Mouse (Mus musculus): Measurements from ENCODE around the gene Gdi2. TPM values are rescaled to one million over a fixed set of nuclear protein-coding genes. Genes with fewer than 3 reads are reported as not detected.
"Not testable (repeated sequence)": the region's sequence is repeated elsewhere in the genome, so short reads cannot be mapped to it uniquely, and the experiment has no call there.

The Gdi2 gene
- 315 and 361 TPM in 2 replicates for total RNA-seq (2021)
- long read RNA-seq, full-length matches to known transcripts = 405 of 428 reads
- long read RNA-seq, partial matches to known transcripts = 7 of 428 reads
- long read RNA-seq, other reads (novel, unspliced or antisense) = 16 of 428 reads

DNA sequence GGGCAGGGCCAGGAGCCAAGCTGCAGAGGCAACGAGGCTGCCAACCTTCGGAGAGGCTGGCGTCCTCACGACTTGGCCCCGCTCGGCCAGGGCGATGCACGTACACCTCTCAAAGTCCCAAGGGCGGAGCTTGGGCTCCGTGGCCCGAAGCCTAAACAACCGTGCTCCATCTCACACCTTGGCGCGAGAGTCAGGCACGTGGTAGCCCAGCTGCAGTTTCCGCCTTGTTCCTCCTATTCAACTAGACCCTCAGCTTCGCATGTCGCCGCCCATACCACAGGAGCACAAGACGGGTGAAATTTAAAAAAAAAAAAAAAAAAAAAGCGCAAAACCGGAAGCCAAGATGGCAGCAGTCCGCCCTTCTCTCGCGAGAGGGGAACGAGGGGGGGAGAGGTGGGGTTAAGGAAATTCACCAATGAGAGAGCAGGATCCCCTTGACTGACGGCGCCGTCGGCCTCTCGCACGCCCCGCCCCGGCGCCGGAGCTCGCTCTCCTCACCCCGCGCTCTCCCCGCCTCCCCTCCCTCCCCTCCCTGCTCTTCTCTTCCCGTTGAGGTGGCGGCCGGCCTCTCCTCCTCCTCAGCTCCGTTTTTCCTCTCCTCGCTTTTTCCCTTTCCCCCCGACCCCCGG is at the start of gene Gdi2:
TSS of gene Gdi2 (plus strand) at position 470 of the 629 bp plus-strand sequence.
- DNase-seq = peak; percentile 95

DNA sequence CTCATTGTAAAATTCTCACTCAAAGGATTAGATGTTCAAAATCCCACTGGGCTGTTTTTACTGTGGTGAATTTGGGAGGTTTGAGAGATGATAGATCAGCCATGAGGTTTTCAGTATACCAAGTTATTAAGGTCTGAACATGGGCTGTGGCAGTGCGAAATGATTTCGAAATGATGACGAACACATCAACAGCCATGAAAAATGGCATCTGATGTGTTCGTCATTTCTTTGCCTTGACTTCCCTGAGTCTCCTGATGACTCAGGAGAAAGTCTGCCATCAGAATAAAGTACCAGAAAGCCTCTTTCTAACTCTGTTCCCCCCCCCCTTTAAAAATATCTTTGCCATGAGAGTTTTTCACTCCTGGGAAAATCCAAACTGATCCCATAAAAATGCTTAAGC is 42.3 kb upstream of the Gdi2 start:
- DNase-seq = no peak

DNA sequence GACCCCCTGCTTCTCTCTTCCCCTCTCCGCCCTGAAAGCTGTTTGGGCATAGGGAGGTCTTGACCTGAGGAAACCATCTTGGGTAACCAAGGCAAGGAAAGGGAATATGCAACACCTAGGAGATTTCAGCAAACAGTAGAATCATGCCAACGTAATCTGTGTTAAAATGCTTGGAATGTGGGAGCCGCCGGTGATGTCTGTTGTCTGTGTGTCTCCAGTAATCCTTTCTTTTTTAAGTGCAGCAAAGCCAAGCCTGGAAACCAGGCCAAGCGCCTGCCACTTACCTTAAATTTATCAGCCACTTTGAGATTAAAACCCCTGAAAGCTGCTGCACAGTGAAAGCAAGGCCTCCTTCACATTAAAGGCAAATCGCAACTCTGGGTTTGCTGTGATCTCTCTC is 36.8 kb upstream of the Gdi2 start:
- DNase-seq = not testable (repeated sequence)

DNA sequence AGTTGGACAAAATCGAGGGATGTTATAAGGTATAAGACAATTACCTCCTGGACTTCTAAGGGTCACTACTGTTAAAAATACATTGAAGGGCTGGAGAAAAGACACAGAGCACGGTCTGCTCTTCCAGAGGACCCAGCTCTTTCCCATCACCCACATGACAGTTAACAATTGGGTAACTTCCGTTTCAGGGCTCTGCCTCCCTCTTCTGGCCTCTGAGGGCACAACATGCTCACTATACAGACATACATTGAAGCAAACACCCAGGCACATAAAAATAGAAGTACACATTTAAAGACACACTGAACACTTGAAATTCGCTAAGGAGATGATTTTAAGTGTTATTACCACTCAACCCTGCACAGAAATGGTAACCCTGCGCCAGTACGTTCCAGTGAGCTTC is 22.5 kb upstream of the Gdi2 start:
- not testable (repeated sequence) for DNase-seq

DNA sequence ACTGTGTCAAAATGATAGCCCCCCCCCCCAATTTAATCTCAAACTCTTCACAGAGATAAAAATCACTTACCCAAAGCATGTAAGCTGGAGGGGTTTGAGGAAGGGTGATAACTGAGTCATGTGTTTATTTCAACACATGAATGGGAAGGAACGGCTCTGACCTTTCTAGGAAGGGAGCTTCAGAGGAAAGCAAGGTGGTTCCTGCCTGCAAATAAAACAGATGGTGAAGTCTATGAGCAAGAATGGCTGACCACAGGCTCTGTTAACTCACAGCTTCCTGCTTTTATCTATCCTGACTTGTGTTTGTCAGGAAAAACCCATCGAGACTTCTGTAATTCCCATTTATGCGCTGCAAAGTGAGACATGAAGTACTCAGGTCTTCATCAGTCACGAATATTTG is 18.5 kb upstream of the Gdi2 start:
- DNase-seq = not testable (repeated sequence)

DNA sequence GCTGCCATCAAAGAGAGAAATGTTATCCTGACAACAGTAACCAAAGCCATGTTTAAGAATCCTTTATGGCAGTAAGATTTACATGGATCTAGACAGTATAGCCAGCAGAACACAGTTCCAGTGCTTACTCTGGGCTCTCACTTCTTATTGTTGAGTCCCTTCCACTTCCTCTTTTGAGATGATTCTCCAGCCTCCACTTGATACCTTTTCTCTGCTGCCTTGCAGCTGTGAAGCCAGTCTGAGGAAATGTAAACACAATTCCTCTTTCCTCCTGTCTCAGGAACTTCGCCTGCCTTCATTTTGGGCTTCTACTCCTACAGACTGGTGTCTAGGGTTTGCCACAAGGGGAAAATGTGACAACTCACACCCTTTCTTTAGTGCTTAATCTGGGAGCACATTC is 17.9 kb upstream of the Gdi2 start:
- not testable (repeated sequence) for DNase-seq

DNA sequence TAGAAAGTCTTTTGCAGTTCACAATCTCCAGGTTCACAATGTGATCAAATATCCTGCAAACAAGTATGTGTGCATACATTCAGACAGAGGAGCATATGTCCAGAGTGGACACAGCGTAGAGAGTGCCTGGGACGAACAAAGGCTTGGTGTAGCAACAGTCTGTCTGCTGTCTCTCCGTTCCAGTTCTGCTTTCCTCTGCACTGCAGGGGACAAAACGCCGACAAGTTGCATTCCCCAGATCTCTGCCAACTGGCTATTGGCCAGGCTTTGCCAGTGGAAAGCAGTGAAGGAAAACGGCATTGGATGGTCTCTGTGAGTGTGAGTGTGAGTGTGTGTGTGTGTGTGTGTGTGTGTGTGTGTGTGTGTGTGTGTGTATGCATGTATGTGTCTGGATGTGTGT is 14.4 kb upstream of the Gdi2 start:
- peak; percentile 25 for DNase-seq

DNA sequence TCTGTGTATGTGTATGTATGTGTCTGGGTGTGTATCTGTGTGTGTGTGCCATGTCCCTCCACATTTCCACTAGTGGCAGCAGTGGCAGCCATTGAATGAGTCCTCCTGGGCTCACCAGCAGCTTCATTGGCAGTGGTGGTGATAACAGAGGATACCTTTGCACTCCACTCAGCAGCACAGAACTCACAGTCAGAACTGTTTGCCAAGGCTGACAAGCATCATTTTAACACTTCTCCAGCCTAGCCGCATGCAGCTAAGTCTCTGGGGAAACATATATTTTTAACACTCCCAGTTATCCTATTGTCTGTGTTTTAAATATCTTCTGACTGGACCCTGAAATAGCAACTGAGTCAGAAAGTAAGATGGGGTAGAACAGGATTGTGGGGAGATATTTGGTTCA is 13.9 kb upstream of the Gdi2 start:
- no peak for DNase-seq

DNA sequence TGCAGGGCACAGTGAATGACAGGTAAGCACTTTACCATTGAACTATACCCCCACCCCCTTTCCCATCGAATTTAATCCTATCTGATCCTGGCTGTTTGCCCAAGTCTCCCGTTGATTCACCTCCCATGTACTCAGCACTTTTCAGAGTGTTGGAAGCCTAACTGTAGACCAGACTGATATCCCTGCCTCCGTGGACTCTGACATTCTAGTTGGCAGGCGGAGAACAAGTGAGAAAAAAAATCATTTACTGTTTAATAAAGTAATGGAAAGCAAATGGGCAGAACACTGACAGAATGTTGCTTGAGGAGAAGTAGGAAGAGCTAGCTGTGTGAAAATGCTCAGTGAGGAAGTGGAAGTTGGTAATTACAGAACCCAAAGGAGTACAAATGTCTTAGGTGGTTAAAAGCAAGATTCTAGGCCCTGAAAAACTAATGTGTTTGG is 12.2 kb upstream of the Gdi2 start:
- no peak for DNase-seq

DNA sequence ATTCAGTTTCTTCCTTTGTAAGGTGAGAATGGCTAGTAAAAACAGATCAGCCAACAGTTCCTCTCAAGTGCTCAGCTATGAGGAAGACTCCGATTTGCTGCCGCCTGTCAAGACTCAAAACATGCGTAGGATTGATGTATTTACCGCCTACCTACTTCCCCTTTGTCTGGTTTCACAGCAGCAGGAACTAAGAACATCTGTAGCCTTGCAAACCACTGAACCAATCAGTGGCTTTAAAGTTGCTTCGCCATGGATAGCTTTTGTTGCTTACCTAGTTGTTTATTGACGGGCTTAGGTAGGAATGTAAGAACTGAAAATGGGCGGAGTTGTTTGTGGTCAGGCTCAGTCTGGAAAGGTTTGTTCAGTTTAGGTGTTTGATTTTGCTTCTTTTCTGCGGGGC is 11.5 kb upstream of the Gdi2 start:
- DNase-seq = no peak

DNA sequence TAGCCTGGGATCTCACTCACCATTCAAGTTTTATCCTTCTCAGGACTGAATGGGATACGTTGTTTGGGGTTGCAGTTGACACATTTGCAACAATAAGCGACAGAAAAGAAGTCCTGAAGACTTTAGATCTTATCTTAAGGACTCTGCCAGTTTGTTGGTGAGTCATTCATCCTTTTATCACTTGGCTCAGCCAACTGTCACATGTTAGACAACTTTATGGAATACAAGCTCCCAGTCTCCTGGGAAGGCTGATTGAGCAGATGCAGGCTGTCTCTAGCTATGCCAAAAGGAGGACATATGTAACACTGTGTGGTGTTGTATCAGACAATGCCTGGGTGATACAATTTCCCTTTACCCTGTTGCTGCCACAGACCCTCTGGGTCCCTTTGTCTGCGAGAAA is 7.4 kb upstream of the Gdi2 start:
- no peak for DNase-seq

DNA sequence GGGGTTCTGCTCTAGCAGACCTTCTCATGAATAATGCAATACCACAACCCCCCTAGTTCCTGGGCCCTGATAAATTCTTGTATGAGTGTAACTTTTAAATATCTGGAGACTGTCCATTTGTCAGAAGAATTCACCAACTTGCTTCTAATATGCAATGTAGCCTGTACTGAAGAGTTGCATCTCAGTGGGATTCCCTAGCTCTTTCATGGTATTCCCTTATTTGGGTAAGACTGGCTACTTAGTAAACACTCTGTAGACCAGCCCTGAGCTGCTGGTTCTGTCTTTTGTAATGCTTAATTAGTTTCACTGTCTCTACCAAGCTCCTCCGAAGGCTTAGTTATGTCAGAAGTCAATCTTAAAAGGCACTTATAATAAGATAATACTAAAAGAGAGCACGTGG is 6.7 kb upstream of the Gdi2 start:
- DNase-seq = not testable (repeated sequence)

DNA sequence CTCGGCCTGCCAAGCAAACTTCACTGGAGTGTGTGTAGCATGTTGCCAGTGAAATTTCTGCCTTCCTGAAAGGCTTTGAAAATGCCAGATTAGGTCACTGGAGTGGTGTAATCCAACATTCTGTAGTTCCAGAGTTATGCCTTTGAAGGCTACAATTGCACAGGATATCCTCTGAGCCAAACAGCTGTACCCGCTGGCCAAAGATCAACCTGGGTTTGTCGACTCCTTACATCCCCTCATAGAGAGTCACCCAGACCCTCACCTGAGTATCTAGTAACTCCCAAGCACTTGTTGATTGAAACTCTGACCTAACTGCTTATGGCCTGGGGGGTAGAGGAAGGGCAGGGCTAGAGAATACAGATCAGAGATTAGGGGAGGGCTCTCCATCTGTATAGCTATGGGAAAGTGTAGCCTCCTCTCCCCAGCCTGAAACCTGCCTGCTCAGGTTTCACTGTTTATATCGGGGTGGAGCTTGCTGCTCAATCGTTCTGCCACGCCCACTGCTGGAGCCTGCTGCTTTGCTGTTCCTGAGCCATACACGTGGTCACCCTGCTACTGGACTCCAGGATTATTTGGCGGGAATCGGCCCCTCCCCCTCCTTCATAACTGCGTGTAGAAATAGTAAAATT is 6.1 kb upstream of the Gdi2 start:
- DNase-seq = no peak

DNA sequence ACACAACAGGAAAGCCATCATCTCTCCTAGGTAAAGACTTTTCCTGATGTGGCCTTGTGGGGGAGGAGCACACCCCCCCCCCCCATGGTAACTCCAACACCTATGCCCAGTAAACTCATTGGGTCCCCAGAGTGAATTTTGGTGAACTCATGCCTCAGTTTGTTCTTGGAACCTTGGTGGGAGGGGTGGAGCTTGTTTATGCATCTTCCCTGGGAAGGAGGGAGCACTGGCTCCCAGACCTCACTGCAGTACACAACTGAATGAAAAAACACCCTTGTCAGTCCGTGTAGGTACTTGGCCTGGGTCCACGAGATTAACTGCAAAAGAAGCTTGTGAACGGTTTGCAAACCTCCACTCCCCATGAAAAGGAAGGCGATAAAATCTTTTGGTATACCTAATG is 5.4 kb upstream of the Gdi2 start:
- no peak for DNase-seq

DNA sequence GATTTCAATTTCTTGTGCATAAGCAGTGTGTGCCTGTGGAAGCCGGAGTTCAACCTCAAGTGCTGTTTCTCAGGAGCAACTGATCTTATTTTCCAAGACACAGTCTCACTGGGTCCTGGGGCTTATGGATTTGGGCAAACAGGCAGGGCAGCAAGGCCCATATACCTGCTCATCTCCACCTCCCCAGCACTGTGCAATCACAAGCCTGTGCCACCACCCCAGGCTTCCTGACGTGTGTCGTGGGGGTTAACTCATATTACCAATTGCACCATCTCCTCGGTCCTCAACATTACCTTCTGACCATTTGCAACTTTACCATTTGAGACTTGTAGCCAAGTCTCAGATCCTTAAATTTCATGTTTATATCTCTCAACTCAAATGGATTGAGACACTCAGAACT is 3.7 kb upstream of the Gdi2 start:
- DNase-seq = no peak

DNA sequence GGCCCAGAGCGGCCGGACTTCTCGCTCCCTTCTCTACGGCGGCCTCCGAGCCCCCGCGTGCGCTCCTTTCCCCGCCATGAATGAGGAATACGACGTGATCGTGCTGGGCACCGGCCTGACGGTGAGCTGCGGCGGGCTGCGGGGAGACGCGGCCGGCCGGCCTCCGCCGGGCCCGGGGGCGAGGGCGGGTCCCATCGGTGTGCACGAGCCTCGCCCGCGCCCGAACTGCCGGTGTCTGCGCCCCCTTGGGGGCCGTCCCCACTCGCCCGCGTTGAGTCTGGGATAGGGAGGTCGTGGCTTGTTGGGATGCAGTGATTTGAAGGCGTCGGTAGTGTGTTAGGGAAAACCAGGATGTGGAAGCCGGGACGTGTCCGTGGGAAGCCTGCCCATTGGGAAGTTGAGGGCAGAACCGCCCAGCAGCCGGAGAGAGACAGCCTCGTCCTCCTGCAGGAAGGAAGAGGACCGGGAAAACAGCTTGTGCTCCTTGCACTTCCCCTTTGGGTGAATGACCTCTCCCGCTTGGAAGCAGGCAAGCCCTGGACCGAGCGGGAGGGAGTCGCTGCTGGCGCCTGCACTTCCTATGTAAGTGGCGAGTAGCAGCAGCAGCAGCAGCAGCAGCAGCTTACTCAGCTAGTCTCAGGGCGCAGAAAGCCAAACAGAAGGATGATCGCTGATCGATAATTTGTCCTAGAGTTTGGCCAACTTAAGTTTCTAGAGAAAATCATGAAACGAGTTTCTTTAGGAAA is 533 bp downstream of the Gdi2 start:
- peak; percentile 68 for DNase-seq

DNA sequence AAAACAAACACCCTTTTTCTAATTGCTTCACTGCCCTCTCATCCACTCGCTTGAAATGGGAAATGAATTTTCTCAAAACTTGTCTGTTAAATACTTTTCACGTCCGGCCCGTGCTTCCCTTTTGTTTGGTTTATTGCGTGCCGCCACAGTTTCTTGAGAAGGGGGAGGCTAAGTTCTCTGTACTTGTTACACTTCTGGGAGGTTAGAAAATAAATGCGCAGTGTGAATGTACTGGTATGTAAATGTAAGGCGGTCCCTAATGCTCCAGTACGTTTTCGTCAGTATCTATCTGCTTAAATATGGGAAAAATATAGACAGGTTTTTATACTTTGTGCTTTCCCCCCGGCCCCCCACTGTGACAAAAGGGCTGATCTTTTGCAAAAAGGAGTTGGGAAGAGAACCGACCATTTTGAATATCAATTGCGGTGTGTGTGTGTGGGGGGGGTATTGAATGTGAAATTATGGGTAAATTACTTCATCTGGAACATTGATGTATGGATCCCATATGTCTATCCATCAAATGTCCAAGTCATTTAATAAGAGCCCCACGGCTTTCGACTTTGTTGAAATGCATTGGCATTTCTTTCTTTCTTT is 1.2 kb downstream of the Gdi2 start:
- no peak for DNase-seq

DNA sequence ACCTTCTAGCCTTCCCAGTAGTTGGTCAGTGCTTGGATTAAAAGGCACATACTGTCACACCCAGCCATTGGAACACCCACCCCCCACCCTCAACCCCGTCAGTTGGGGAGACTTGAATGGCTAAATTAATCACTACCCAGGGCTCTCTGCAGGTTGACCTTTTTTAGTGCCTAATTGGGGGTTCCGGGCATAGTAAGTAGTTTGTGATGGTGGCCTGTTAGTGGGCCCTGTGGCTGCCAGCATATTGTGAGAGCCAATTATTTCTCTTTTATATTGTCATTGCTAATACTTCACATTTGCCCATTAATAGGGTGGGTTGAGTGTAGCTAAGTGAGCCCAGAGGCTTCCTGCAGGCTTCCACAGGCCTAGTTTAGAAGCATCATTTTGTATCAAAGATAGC is 2.3 kb downstream of the Gdi2 start:
- DNase-seq = no peak

DNA sequence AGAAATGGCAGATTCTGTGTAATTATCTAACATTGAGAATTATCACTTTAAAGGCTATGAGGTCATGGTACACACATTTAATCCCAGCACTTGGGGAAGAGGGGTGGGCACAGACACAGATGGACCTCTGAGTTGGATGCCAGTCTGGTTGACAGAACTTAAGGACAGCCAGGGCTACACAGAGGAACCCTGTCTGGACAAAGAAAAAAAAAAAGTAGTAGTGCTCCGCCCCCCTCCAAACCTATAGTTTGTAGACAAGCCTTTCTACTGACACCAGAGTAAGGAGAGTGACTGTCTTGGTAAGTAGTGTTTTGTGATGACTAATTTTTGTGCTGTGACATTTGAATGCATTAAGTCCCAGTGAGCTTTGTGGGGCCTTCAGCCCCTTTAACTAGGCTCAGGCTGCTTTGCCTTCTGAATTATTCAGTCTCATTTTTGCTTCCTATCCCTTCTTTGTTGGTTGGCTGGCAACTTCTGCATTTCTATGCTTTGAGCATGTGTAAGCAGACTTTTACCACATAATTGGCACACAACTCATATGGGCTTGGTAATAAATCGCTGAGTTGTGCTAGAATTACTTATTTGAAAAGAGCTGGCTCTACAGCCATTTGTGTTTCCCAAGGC is 3.4 kb downstream of the Gdi2 start:
- no peak for DNase-seq

DNA sequence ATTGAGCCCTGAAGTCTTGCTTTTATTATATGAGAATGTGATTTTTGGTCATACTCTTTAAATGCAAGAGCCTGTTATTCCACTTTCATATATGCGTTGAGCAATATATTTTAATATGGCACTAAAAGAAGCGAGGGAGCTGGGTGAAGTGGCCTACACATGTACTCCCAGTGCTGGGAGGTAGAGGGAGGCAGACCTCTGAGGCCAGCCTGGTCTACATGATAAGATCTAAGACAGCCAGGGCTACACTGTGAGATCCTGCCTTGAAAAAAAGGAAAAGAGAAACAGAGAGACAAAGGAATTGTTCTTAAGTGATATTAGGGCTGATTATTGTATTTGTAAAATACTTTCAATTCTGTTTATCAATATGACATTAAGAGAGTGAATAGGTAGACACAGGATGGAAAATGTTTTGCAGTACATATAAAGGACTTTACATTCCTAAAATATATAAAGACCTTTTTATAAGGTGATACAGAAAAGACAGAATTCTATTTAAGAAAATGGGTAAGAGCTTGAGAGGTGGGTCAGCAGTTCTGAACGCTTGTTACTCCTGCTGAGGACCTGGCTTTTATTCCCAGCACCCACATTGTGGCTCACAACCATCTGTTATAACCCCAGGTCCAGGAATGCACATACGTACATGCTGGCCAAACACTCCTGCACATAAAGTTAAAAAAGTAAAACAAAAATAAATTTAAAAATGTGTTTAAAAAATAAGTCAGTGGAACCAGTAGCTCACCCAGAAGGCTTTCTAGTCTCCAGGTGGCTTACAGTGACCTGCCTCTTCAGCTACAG is 6.4 kb downstream of the Gdi2 start:
- no peak for DNase-seq

DNA sequence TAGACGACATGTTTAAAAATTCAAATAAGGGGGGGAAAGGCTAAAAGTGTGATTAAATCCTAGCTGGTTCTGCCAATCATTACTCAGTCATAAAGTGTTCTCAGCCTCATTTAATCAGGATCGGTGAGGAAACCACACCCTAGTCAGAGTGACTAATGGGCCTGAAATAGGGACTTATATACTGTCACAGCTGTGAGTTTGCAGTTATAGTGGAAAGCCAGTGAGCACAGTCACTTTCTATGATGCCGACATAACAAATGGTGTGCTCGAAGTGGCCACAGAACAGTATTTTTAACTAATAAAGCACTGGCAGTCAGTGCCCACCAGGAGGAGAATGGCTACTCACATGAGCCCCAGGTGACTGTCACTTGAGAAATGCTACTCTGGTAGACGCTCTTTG is 7.1 kb downstream of the Gdi2 start:
- no peak for DNase-seq

DNA sequence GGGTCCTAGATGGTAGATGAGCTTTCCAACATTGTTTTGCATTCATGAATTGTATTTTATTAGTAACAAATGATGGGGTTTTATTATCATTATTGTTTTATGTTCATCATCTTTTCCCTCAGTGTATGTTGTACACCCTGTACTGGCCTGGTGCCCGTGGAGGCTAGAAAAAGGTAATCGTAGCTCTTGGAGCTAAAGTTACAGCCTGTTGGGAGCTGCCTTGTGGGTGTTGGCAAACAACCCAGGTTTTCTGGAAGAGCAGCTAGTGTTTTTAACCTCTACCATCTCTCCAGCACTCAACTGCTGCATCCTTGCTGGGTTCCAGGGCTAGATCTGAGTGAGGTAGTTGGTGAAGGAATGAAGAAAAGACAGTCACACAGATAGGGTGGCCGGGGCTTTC is 9.5 kb downstream of the Gdi2 start:
- DNase-seq = no peak
